Mouse (Mus musculus): ENCODE data around the gene 2010003K11Rik. TPM values are rescaled to one million over a fixed set of nuclear protein-coding genes. Genes with fewer than 3 reads are reported as not detected.

The 2010003K11Rik gene
- total and polyA plus RNA-seq, 3 experiments, result not detected

DNA sequence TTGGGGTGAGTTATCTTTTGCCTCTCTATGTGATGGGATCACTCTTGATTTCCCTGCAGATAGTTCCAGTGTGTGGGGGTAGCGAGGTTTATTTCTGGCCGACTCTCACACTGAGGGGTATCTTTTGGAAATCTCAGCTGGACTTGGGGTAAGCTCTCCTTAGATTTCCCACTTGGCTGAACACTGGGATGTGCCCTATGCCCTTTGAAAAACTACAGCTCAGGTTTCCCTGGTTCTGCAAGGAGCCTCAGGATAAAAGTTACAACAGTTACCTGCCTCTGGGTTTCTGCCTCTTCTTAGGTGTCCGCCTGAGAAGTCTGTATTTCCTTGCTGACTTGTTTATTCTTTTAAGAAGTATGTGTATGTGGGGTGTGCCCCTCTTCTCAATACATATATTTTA lies 42.6 kb upstream of the 2010003K11Rik start:
- Histone ChIP-seq H3K4me1 (ENCODE audit: control insufficient read depth in 1 of 2, insufficient read depth in 2 of 2) (no peaks in the 10 kb centered on the region), H3K4me3 (replicated peaks in 1 of 3; ENCODE audit: low read depth in 2 of 3, low read length in 2 of 3, poor library complexity in 1 of 3) (no peak overlapping the region), H3K27ac (ENCODE audit: insufficient read depth, low read depth) (no peak overlapping the region), H3K36me3 (replicated peaks in 1 of 2; ENCODE audit: control insufficient read depth in 1 of 2, insufficient read depth in 1 of 2, low read length in 1 of 2) (peaks cover 0 to 4% of the 10 kb centered on the region in 2 experiments), H3K79me2 (replicated peaks; ENCODE audit: control insufficient read depth, extremely low read depth, insufficient read depth, poor library complexity, severe bottlenecking) (no peaks in the 10 kb centered on the region), H3K27me3 (replicated peaks) (no peaks in the 10 kb centered on the region), H3K9me3 (replicated peaks; ENCODE audit: low read length) (peaks cover 2% of the 10 kb centered on the region), H3K9ac (ENCODE audit: insufficient read depth, low read depth) (no peak overlapping the region), H3K4me2 (ENCODE audit: insufficient read depth, low read depth, poor library complexity, severe bottlenecking) (no peak overlapping the region)
- TF ChIP-seq SMC3 (IDR thresholded peaks at IDR 0.05; ENCODE audit: low read depth, low read length) (no peak), KAT2A (IDR thresholded peaks at IDR 0.05; ENCODE audit: insufficient replicate concordance, low read length) (no peak), ZMIZ1 (IDR thresholded peaks at IDR 0.05; ENCODE audit: low read depth, low read length) (no peak), MAX (IDR thresholded peaks at IDR 0.05; ENCODE audit: low read length) (no peak), RCOR1 (conservative IDR thresholded peaks at IDR 0.05; ENCODE audit: low read depth, low read length) (no peak)
- dilution Hi-C loops (cut with MboI; ENCODE audit: extremely low pct_ligation_motif_present, extremely low pct_unique_long_range_greater_than_20kb, low sequenced_read_pairs), result no loop called here
- DNase-seq (ENCODE audit: extremely low read depth), result no peak
- in situ Hi-C loops (cut with MboI; ENCODE audit: low pct_ligation_motif_present, low pct_unique_long_range_greater_than_20kb, low sequenced_read_pairs), result no loop called here

DNA sequence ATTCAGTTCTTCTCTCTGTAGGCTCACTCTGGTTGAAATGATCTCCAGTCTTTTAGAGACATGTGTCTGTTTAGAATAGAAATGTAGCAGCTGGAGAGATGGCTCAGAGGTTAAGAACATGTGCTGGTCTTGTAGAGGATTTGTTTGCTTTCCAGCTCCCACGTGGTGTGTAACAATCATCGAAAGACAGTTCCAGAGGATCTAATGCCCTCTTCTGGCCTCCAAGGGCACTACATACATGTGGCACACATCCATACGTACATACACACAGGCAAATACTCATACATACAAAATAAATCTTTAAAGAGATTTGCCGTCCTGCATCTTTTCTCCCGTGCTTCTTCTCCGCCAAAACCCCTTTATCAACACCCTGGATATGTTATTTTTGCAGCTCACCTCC lies 41.9 kb upstream of the 2010003K11Rik start:
- Histone ChIP-seq H3K27me3 (replicated peaks) (no peaks in the 10 kb centered on the region), H3K79me2 (replicated peaks; ENCODE audit: control insufficient read depth, extremely low read depth, insufficient read depth, poor library complexity, severe bottlenecking) (no peaks in the 10 kb centered on the region), H3K36me3 (replicated peaks in 1 of 2; ENCODE audit: control insufficient read depth in 1 of 2, insufficient read depth in 1 of 2, low read length in 1 of 2) (peaks cover 0 to 4% of the 10 kb centered on the region in 2 experiments), H3K4me1 (ENCODE audit: control insufficient read depth in 1 of 2, insufficient read depth in 2 of 2) (no peaks in the 10 kb centered on the region), H3K4me2 (ENCODE audit: insufficient read depth, low read depth, poor library complexity, severe bottlenecking) (no peak overlapping the region), H3K4me3 (replicated peaks in 1 of 3; ENCODE audit: low read depth in 2 of 3, low read length in 2 of 3, poor library complexity in 1 of 3) (no peak overlapping the region), H3K9me3 (replicated peaks; ENCODE audit: low read length) (peaks cover 2% of the 10 kb centered on the region), H3K27ac (ENCODE audit: insufficient read depth, low read depth) (no peak overlapping the region), H3K9ac (ENCODE audit: insufficient read depth, low read depth) (no peak overlapping the region)
- in situ Hi-C loops (cut with MboI; ENCODE audit: low pct_ligation_motif_present, low pct_unique_long_range_greater_than_20kb, low sequenced_read_pairs) (no loop called here), dilution Hi-C loops (cut with MboI; ENCODE audit: extremely low pct_ligation_motif_present, extremely low pct_unique_long_range_greater_than_20kb, low sequenced_read_pairs) (no loop called here)
- TF ChIP-seq CTCF (conservative IDR thresholded peaks at IDR 0.05 in 1 of 2, IDR thresholded peaks at IDR 0.05 in 1 of 2; ENCODE audit: low read depth in 2 of 2, low read length in 2 of 2), result peak in 1 of 2 experiments; percentile 34; a peak in 1 of 4 replicates
- peak; percentile 19; the same call in 1 of the 2 replicates for TF ChIP-seq SMC3 (IDR thresholded peaks at IDR 0.05; ENCODE audit: low read depth, low read length)
- no peak for TF ChIP-seq TCF12 (IDR thresholded peaks at IDR 0.05; ENCODE audit: low read depth, low read length)
- no peak for TF ChIP-seq RCOR1 (conservative IDR thresholded peaks at IDR 0.05; ENCODE audit: low read depth, low read length)
- DNase-seq (ENCODE audit: extremely low read depth), result no peak

DNA sequence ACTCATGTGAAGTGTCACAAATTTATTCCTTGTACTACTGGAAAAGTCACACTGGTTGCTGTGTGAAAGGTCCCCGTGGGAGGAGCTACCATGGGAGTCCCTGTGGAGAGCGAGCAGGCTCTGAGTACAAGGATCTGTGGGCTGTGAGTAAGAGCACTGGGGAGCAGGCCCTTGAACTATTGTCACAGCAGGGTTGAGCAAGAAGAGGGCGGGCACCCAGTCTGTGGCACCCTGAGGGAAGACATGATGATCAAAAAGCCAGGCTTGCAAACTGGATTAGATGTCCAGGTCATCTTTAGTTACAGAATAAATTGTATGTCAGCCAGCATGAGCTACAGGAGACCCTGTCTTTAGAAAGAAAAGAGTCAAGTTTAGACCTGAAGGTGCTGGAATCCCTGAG lies 38.2 kb upstream of the 2010003K11Rik start:
- peaks cover 2% of the 10 kb centered on the region for H3K9me3 ChIP-seq (replicated peaks; ENCODE audit: low read length)
- H3K4me1 ChIP-seq (ENCODE audit: control insufficient read depth in 1 of 2, insufficient read depth in 2 of 2), result no peaks in the 10 kb centered on the region
- H3K9ac ChIP-seq (ENCODE audit: insufficient read depth, low read depth), result no peak overlapping the region
- no peak for TF ChIP-seq ETS1 (conservative IDR thresholded peaks at IDR 0.05; ENCODE audit: low read depth, low read length)
- TF ChIP-seq MXI1 (IDR thresholded peaks at IDR 0.05; ENCODE audit: low read depth, low read length), result no peak
- TF ChIP-seq HCFC1 (IDR thresholded peaks at IDR 0.05; ENCODE audit: low read depth, low read length), result no peak
- TF ChIP-seq USF1 (IDR thresholded peaks at IDR 0.05; ENCODE audit: low read depth, low read length), result no peak
- TF ChIP-seq PAX5 (IDR thresholded peaks at IDR 0.05; ENCODE audit: low read length), result no peak
- TF ChIP-seq KAT2A (IDR thresholded peaks at IDR 0.05; ENCODE audit: insufficient replicate concordance, low read length), result no peak
- peaks cover 0 to 2% of the 10 kb centered on the region in 2 experiments for H3K36me3 ChIP-seq (replicated peaks in 1 of 2; ENCODE audit: control insufficient read depth in 1 of 2, insufficient read depth in 1 of 2, low read length in 1 of 2)
- no peak for DNase-seq (ENCODE audit: extremely low read depth)
- H3K4me2 ChIP-seq (ENCODE audit: insufficient read depth, low read depth, poor library complexity, severe bottlenecking), result no peak overlapping the region
- no peaks in the 10 kb centered on the region for H3K27me3 ChIP-seq (replicated peaks)
- no peaks in the 10 kb centered on the region for H3K79me2 ChIP-seq (replicated peaks; ENCODE audit: control insufficient read depth, extremely low read depth, insufficient read depth, poor library complexity, severe bottlenecking)
- H3K4me3 ChIP-seq (replicated peaks in 1 of 3; ENCODE audit: low read depth in 2 of 3, low read length in 2 of 3, poor library complexity in 1 of 3), result no peak overlapping the region
- dilution Hi-C loops (cut with MboI; ENCODE audit: extremely low pct_ligation_motif_present, extremely low pct_unique_long_range_greater_than_20kb, low sequenced_read_pairs) (no loop called here), in situ Hi-C loops (cut with MboI; ENCODE audit: low pct_ligation_motif_present, low pct_unique_long_range_greater_than_20kb, low sequenced_read_pairs) (no loop called here)
- no peak overlapping the region for H3K27ac ChIP-seq (ENCODE audit: insufficient read depth, low read depth)
